Mouse (Mus musculus) MEL (cell line): ENCODE results near the gene Col2a1.

Source experiments
- CTCF ChIP-seq, 3 experiments: IDR thresholded peaks in 2 of 3; conservative IDR thresholded peaks in 1 of 3; 2 replicates each; pipeline ENCODE4 v1.5.1; 2011 to 2012; ENCODE audit warnings: low read length in 3 of 3, low read depth in 2 of 3, mild to moderate bottlenecking in 2 of 3, improper control_type of control experiment in 1 of 3, inconsistent platforms in 1 of 3, mixed read lengths in 1 of 3, moderate library complexity in 1 of 3; ENCODE audit not compliant: control insufficient read depth in 1 of 3, insufficient read depth in 1 of 3, poor library complexity in 1 of 3, severe bottlenecking in 1 of 3
- EP300 ChIP-seq, 2 experiments: IDR thresholded peaks; 2 replicates each; pipeline ENCODE4 v1.6.1; 2011; ENCODE audit warnings: improper control_type of control experiment in 2 of 2, low read length in 2 of 2, low read depth in 1 of 2, mild to moderate bottlenecking in 1 of 2
- POLR2A ChIP-seq, 2 experiments: IDR thresholded peaks; 2 replicates each; pipeline ENCODE4 v1.6.1; 2011 to 2012; ENCODE audit warnings: low read length in 2 of 2, mild to moderate bottlenecking in 2 of 2, control low read depth in 1 of 2, improper control_type of control experiment in 1 of 2, low read depth in 1 of 2, moderate library complexity in 1 of 2; ENCODE audit not compliant: control insufficient read depth in 1 of 2, insufficient read depth in 1 of 2, poor library complexity in 1 of 2
- POLR2AphosphoS2 ChIP-seq: IDR thresholded peaks from 2 replicates; pipeline ENCODE4 v1.6.1; 2011; ENCODE audit warnings: low read length, improper control_type of control experiment
- TAL1 ChIP-seq: IDR thresholded peaks from 2 replicates; pipeline ENCODE4 v1.6.1; 2012; ENCODE audit warnings: mild to moderate bottlenecking, inconsistent platforms, low read length, moderate library complexity, mixed read lengths
- ZKSCAN1 ChIP-seq: IDR thresholded peaks from 2 replicates; pipeline ENCODE4 v1.6.1; 2012; ENCODE audit warnings: low read depth, mild to moderate bottlenecking, inconsistent platforms, low read length, improper control_type of control experiment, moderate library complexity

DNA sequence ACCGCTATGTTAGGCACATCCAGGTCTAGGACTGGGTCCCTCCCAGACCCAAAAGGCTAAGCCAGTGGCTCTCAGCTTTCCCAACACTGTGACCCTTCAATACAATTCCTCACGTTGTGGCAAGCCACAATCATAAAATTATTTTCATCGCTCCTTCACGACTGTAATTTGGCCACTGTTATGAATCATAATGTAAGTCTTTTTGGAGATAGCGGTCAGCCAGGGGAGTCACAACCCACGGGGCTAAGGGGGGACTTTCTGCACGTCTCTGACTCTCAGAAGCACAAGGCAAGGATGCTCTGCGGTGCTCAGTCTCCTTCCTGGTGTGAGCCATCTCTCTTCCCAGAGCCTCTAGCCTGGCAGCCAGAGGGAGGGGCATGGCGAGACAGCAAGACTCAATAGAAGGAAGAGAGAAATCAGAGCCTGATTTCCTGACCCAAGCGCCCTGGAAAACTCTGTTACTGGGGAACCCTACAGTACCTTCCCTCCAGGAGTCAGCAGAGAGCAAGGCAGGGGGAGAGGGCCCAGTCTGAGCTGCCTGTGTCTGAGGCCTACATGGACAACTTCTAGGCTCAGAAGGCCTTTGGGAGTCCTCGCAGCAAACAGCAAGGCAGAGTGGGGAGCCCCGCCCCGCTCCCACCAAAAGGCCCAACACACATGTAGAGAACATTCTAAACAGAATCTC lies 12.3 kb downstream of the Col2a1 start:
- no peak for TF ChIP-seq TAL1
- TF ChIP-seq CTCF (IDR thresholded peaks at IDR 0.05 in 2 of 3, conservative IDR thresholded peaks at IDR 0.05 in 1 of 3; ENCODE audit: control insufficient read depth in 1 of 3, insufficient read depth in 1 of 3, low read depth in 2 of 3, low read length in 3 of 3, poor library complexity in 1 of 3, severe bottlenecking in 1 of 3) = no peak; a peak in 1 of 6 replicates
- no peak for TF ChIP-seq POLR2A (IDR thresholded peaks at IDR 0.05; ENCODE audit: control insufficient read depth in 1 of 2, insufficient read depth in 1 of 2, low read depth in 1 of 2, low read length in 2 of 2, poor library complexity in 1 of 2)
- TF ChIP-seq EP300 (IDR thresholded peaks at IDR 0.05; ENCODE audit: low read depth in 1 of 2, low read length in 2 of 2) = no peak
- no peak for TF ChIP-seq ZKSCAN1
- TF ChIP-seq POLR2AphosphoS2 = no peak
